Mouse (Mus musculus) CH12F3 (cell line): ENCODE data around the gene Kif21b.

Experiments
- in situ Hi-C: fragments of 300-500 bp; cut with MboI; formaldehyde crosslinking; loops from 2 replicates; pipeline ENCODE4 v1.14.3; 2020; ENCODE audit warnings: low sequenced_read_pairs

The Kif21b gene

GRCm38 (mm10) chr1:136130951-136131558 lies at the start of gene Kif21b:
Gene Kif21b, plus strand, starts transcription at chr1:136131389.
- in situ Hi-C loops, result no loop called here

GRCm38 (mm10) chr1:136085988-136086685 lies 45.1 kb upstream of the Kif21b start:
- in situ Hi-C loops, result no loop called here

- in situ Hi-C loops, result no loop called here
Measured at GRCm38 (mm10) chr1:136089368-136090165, 41.6 kb upstream of the Kif21b start.

GRCm38 (mm10) chr1:136093726-136094125 lies 37.5 kb upstream of the Kif21b start:
- in situ Hi-C loops, result no loop called here

- in situ Hi-C loops, result no loop called here
Measured at GRCm38 (mm10) chr1:136094807-136095206, 36.4 kb upstream of the Kif21b start.

GRCm38 (mm10) chr1:136102094-136102493 lies 29.1 kb upstream of the Kif21b start:
- in situ Hi-C loops, result no loop called here

- in situ Hi-C loops, result no loop called here
Measured at GRCm38 (mm10) chr1:136102551-136102950, 28.6 kb upstream of the Kif21b start.

- in situ Hi-C loops, result no loop called here
Measured at GRCm38 (mm10) chr1:136102981-136103380, 28.2 kb upstream of the Kif21b start.

GRCm38 (mm10) chr1:136103696-136104095 lies 27.5 kb upstream of the Kif21b start:
- in situ Hi-C loops, result no loop called here

GRCm38 (mm10) chr1:136104741-136105140 lies 26.4 kb upstream of the Kif21b start:
- in situ Hi-C loops, result no loop called here

- in situ Hi-C loops, result no loop called here
Measured at GRCm38 (mm10) chr1:136109464-136109863, 21.7 kb upstream of the Kif21b start.

- in situ Hi-C loops, result no loop called here
Measured at GRCm38 (mm10) chr1:136116183-136116582, 15.0 kb upstream of the Kif21b start.

GRCm38 (mm10) chr1:136117069-136117468 lies 14.1 kb upstream of the Kif21b start:
- in situ Hi-C loops, result no loop called here

GRCm38 (mm10) chr1:136118875-136119274 lies 12.3 kb upstream of the Kif21b start:
- in situ Hi-C loops, result no loop called here

- in situ Hi-C loops, result no loop called here
Measured at GRCm38 (mm10) chr1:136119571-136120262, 11.5 kb upstream of the Kif21b start.

- in situ Hi-C loops, result no loop called here
Measured at GRCm38 (mm10) chr1:136120263-136120603, 11.0 kb upstream of the Kif21b start.

- in situ Hi-C loops, result no loop called here
Measured at GRCm38 (mm10) chr1:136120785-136121184, 10.4 kb upstream of the Kif21b start.

- in situ Hi-C loops, result no loop called here
Measured at GRCm38 (mm10) chr1:136122030-136122429, 9.2 kb upstream of the Kif21b start.

- in situ Hi-C loops, result no loop called here
Measured at GRCm38 (mm10) chr1:136126159-136126765, 4.9 kb upstream of the Kif21b start.

GRCm38 (mm10) chr1:136126895-136127294 lies 4.3 kb upstream of the Kif21b start:
- in situ Hi-C loops, result no loop called here

- in situ Hi-C loops, result no loop called here
Measured at GRCm38 (mm10) chr1:136127856-136128255, 3.3 kb upstream of the Kif21b start.
